Mouse (Mus musculus) gonadal fat pad, adult 2 months (tissue): ENCODE data around the gene Mcfd2. TPM values are rescaled to one million over a fixed set of nuclear protein-coding genes. Genes with fewer than 3 reads are reported as not detected.

Experiments
- DNase-seq: peaks from one replicate; pipeline ENCODE4 v3.0.0-alpha.2; 2012; ENCODE audit warnings: low read depth
- polyA plus RNA-seq: library from polyadenylated mRNA; depleted of rRNA; stranded (reverse); fragments of >200 nt; gene quantifications from 2 replicates; pipeline ENCODE4 v1.2.3, GENCODE M21; 2012; rRNA removed

The Mcfd2 gene
- polyA plus RNA-seq, 1 experiment: 159 TPM

- no peak for DNase-seq
Observed at GRCm38 (mm10) chr17:87236725-87237650, 28.7 kb downstream of the Mcfd2 start.

- no peak for DNase-seq
Observed at GRCm38 (mm10) chr17:87235019-87235418, 30.7 kb downstream of the Mcfd2 start.

GRCm38 (mm10) chr17:87227878-87228277 lies 37.9 kb downstream of the Mcfd2 start:
- DNase-seq: no peak

GRCm38 (mm10) chr17:87226079-87226640 lies 39.6 kb downstream of the Mcfd2 start:
- no peak for DNase-seq

- no peak for DNase-seq
Observed at GRCm38 (mm10) chr17:87225384-87225783, 40.4 kb downstream of the Mcfd2 start.

- no peak for DNase-seq
Observed at GRCm38 (mm10) chr17:87224461-87224860, 41.3 kb downstream of the Mcfd2 start.

GRCm38 (mm10) chr17:87219456-87219855 lies 46.3 kb downstream of the Mcfd2 start:
- DNase-seq: no peak

- DNase-seq: no peak
Observed at GRCm38 (mm10) chr17:87214523-87214922, 51.2 kb downstream of the Mcfd2 start.

- no peak for DNase-seq
Observed at GRCm38 (mm10) chr17:87210525-87210924, 55.2 kb downstream of the Mcfd2 start.

GRCm38 (mm10) chr17:87206885-87207284 lies 58.9 kb downstream of the Mcfd2 start:
- DNase-seq: no peak

Other genes with a start within 250 kb of the Mcfd2 start
- gene Pigf, start 240.5 kb downstream of the Mcfd2 start, polyA plus RNA-seq: 10.2 and 12.8 TPM in 2 replicates
- 18.1 and 21.9 TPM in 2 replicates for gene Cript, start 240.4 kb downstream of the Mcfd2 start, polyA plus RNA-seq
- 9.3 and 9.5 TPM in 2 replicates for gene Socs5, start 158.3 kb downstream of the Mcfd2 start, polyA plus RNA-seq
- 28.1 and 31.8 TPM in 2 replicates for gene Ttc7, start 17.0 kb upstream of the Mcfd2 start, polyA plus RNA-seq
- 0.45 and 1.5 TPM in 2 replicates for gene Stpg4, start 161.8 kb upstream of the Mcfd2 start, polyA plus RNA-seq
- 68.5 and 101 TPM in 2 replicates for gene Calm2, start 181.0 kb upstream of the Mcfd2 start, polyA plus RNA-seq